Mouse (Mus musculus) B cell, adult 2 months (primary cell): ENCODE results near the gene Yod1.

Experiments used
- DNase-seq, 2 experiments: peaks; one replicate each; pipeline ENCODE4 v3.0.0; 2022

Gene Yod1

GRCm38 (mm10) chr1:130717291-130717871 lies at the start of gene Yod1:
Gene Yod1, plus strand, starts transcription at chr1:130717327.
- DNase-seq: peak; percentile 90 to 92

DNA sequence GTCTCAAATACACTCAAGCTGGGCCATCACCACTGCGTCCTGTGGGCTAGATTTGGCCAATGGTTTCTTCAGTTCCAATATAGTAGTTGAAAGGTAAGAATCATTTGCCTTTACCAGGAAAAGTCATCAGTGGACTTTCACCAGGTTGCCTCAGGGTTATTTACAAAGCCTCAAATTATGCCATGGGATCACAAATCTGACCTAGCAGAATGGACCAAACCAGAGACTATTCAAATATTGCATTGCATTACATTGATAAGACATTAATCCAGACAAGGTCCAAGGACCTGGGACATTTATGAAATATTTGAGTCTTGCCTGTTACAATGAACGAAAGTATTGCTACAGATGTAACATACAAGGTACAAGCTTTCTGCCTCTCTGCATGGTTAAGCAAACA lies 38.6 kb upstream of the Yod1 start:
- no peak for DNase-seq

DNA sequence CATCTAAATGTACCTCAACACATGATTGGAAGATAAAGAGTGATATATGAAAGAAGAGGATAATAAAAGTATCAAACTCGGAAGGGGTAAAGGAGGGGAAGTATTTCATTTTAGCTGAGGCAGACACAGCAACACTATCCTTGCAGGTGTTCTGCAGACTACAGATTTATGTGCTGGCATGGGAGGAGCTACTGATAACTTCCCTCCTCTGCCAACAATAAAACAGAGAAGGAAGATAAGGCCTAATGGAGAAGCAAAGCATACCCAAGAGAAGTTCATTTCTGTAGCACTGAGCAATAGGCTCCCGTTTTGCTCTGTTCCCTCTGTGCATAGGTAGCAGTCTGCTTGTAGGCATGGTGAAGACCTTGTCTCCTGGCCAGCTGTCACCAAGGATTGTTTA lies 36.1 kb upstream of the Yod1 start:
- DNase-seq: no peak

DNA sequence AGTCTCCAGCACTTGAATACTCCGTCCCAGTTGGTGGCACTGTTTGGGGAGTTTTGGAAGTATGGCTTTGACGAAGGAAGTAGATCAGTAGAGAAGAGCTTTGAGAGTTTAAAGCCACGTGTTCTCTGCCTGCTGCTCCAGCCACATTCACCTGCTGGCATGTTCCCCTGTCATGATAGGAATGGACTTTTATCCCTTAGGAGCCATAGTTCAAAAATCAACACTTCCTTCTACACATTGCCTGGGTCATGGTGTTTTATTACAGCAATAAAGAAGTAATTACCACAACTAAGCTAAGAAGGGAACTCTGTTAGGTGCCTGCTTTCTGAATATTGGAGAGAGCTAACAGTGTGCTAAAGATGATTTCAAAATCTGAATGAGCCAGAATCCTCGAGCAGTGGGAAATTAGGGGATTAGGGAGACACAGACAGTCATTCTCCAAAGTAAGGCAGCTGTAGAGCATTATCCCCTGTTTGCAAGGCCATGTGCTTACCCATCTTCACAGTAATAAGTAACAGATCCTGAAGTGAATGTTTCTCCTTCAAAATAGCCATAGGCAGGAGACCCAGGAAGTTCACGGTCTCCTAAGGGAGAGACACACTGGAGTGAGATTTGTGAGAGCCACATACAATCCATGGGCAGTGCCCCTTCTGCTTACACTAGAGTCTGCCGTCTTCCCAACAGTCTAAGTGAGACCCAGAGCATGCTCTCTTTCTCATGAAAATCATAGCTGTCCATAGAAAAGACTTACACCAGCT lies 35.3 kb upstream of the Yod1 start:
- DNase-seq: no peak

DNA sequence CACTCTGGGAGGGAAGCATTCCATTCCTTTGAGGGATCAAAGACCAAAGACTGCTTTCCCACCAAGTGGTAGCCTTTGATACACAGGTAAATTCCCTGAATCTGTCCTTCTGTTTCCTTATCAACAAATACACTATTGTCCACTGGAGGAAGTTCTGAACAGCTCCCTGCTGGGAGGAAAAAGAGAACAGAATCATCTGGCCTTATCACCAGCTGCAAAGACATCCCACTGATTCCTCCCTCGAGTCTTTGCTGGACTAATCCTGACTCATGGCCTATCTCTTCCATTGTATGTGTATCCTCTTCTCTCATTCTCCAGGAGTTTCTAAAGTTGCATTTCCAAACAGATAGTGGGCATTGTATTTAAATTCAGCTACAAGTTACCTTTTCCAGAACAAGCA lies 33.2 kb upstream of the Yod1 start:
- DNase-seq: no peak

DNA sequence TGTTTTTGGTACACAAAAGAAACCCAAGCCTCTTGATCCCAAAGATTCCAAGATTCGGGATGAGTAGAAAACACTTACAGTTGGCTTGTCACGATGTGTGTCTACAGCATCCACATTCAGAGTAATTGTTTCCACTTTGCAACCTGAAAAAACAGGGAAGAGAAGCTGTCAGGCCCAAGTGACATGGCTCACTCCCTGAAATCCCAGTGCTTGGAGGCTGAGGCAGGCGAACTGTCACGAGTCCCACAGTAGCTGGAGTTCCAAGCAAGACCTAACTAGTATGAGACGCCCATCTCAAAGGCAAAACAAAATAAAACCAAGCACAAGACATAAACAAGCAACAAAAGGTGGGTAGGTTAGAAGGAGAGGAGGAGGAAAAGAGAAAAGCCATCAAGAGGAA lies 18.5 kb upstream of the Yod1 start:
- DNase-seq: no peak

DNA sequence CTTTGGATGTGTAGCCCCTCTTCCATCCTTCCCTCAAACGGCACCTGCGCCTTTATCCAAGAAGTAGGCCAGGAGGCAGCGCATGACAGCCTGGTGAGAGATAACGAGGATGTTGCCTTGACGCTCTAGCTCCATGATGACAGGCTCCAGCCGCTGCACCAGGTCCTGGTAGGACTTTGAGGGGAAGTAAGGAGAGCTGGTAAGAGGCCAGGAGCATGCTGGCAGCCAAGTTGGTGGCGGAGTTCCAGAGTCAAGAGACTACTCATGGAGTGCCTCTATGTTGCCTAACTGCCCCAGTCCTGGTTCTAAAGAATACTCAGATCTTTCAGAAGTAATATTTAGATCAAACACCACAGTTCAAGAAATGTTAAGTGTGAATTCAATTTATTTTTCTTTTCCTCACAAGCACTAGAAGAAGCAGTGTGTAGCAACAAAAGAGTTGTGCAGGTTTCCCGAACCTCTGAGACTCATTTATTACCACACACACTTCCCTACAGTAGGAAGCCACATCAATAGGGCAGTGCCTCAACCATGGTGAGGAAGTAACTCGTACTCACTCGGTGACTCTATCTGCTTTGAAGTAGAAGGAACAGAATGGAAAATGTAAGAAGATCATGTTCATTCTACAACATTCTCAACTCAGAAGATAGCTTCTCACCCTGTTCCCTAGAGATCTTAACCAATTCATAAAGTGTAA lies 17.0 kb upstream of the Yod1 start:
- no peak for DNase-seq

DNA sequence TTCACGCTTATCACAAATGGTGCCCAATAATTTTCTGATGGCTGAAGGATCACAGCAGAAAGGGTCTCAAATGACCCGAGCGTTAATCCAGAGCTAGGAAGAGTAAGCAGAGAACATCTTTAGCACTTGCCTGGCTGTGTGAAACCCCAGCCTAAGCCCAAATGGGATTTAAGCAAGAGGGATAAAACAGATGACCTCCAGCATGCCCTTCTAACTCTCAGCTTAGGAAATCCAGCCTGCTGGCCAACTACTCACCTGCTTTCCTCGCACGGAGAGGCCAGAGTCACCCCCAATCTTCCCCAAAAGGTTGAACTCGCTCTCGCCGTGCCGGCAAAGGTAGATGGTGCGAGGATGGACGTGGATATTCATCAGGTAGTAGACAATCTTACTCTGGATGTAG lies 15.2 kb upstream of the Yod1 start:
- DNase-seq: no peak

DNA sequence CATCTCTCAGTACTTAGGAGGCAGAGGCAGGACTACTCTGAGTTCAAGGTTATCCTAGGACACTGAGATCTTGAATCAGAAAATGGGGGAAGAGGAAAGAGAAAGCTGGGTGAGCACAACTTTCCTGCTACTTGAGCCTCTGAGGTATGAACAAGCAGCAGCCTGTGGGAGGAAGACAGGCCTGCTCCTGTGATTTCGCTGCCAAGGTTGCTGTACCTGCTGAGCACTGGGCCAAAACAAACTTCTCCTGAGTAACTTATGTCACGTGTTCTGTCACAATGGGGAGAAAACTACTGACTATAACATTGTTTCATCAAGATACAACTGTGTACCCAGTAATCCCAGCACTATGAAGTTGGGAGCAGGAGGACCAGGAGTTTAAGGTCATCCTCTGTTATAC lies 13.5 kb upstream of the Yod1 start:
- DNase-seq: no peak

- DNase-seq: no peak
These were observed 6.6 kb upstream of the Yod1 start for GRCm38 (mm10) chr1:130710283-130711080.

- no peak for DNase-seq
These were observed 3.1 kb upstream of the Yod1 start for GRCm38 (mm10) chr1:130714046-130714445.

GRCm38 (mm10) chr1:130715561-130716217 lies 1.4 kb upstream of the Yod1 start, which contains the start of gene Gm29427:
Gene Gm29427, minus strand, starts transcription at chr1:130715799.
- DNase-seq: peak; percentile 98

- DNase-seq: no peak
These were observed 962 bp upstream of the Yod1 start for GRCm38 (mm10) chr1:130716218-130716512.

GRCm38 (mm10) chr1:130716513-130717290 lies 425 bp upstream of the Yod1 start:
- DNase-seq: peak in 1 of 2 experiments; percentile 46

GRCm38 (mm10) chr1:130724206-130724605 lies 7.1 kb downstream of the Yod1 start:
- DNase-seq: no peak

- no peak for DNase-seq
These were observed 9.3 kb downstream of the Yod1 start for GRCm38 (mm10) chr1:130726396-130726795.

- no peak for DNase-seq
These were observed 10.9 kb downstream of the Yod1 start for GRCm38 (mm10) chr1:130728070-130728469.

DNA sequence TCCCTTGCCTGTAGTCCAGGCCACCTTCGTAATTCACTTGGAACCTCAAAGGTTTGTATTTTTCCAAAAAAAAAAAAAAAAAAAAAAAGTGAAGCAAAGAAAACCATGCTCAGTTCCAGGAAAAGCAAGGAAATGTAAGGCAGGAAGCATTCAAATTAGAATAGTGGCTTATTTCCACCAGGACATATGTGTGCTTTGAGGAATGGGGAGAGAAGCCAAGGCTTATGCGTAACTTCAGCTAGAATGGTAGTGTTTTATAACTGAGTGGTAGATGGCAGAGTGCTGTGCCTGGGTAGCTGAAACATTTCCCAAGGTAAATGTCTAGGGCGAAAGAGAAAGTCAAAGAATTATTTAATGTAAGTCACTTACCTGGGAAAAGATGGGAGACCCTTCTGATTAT lies 11.6 kb downstream of the Yod1 start:
- DNase-seq: no peak

GRCm38 (mm10) chr1:130729153-130729552 lies 12.0 kb downstream of the Yod1 start, which contains the start of gene Pfkfb2:
Gene Pfkfb2, minus strand, starts transcription at chr1:130729253.
- no peak for DNase-seq

- no peak for DNase-seq
These were observed 14.7 kb downstream of the Yod1 start, which contains the start of gene AA986860 for GRCm38 (mm10) chr1:130731741-130732337. Gene AA986860, plus strand, starts transcription at chr1:130731976.
